Mouse (Mus musculus) bone marrow macrophage, adult 2 months (primary cell): ENCODE measurements around the gene Slc23a3. TPM values are rescaled to one million over a fixed set of nuclear protein-coding genes. Genes with fewer than 3 reads are reported as not detected.
A peak's percentile ranks its signal among the peaks of the same experiment; 100 is the strongest.

Experiments used
- H3K27ac ChIP-seq: 2 replicates; pipeline ENCODE4 v1.5.1; 2012; ENCODE audit warnings: low read depth, low read length; ENCODE audit not compliant: insufficient read depth
- H3K4me1 ChIP-seq: 2 replicates; pipeline ENCODE4 v1.6.1; 2012; ENCODE audit warnings: low read length; ENCODE audit not compliant: control insufficient read depth, insufficient read depth
- H3K4me3 ChIP-seq: 2 replicates; pipeline ENCODE4 v1.5.1; 2012; ENCODE audit warnings: mild to moderate bottlenecking, low read length, moderate library complexity; ENCODE audit not compliant: insufficient read depth
- CTCF ChIP-seq: IDR thresholded peaks from 2 replicates; pipeline ENCODE4 v1.5.1; 2012; ENCODE audit warnings: low read depth, mild to moderate bottlenecking, low read length, moderate library complexity
- POLR2A ChIP-seq: IDR thresholded peaks from 2 replicates; pipeline ENCODE4 v1.6.1; 2012; ENCODE audit warnings: mild to moderate bottlenecking, low read depth, low read length, borderline replicate concordance
- polyA plus RNA-seq: library from polyadenylated mRNA; stranded (reverse); fragments of >200 nt; gene quantifications from 2 replicates; pipeline ENCODE4 v1.2.4, GENCODE M21; 2012; ENCODE audit not compliant: missing spikeins, insufficient read depth, insufficient read length

Slc23a3 gene
- polyA plus RNA-seq, 1 experiment, result not detected

DNA sequence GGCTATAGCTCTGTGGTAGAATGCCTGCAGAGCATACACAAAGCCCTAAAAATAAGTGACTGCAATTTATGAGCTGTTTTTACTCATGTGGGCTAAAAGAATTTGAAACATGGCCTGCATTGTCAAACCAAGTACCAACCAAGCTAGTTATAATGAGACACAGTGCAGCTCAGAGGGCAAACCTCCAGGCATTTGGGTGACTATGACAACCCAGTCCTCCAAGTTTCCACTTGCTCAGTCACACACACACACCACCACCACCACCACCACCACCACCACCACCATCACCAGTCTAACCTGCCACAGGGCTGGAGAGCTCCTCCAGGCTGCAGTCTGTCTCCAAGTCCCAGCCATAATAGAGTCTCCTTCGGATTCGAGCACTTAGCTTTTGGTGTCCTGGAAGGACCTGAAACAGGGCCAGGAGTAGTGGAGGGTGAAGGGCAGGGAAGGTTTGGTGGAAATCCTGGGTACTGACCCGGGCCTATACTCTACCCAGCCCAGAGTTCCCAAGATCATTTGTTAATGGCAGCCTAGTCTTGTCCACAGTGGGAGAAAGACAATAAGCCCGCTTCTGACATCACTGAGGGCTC lies 7.0 kb upstream of the Slc23a3 start:
- Histone ChIP-seq H3K4me1 (peaks cover 22% of the 10 kb centered on the region), H3K27ac (peak overlapping the region; percentile 97), H3K4me3 (peak overlapping the region; percentile 99)
- TF ChIP-seq POLR2A (no peak), CTCF (no peak)

DNA sequence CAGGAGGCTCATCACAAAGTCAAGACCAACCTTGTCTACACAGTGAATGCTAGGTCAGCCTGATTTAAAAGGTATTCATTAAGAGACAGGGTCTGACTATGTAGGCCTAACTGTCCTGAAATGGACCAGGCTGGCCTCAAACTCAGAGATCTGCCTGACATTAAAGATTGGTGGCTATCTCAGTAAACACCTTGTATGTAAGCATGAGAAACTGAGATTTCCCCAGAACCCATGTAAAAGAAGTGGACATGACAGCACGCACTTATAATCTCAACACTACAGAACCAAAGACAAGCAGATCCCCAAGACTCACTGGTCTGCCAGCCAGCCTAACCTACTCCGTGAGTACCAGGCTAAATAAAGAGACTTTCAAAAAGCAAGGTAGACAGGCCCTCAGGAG lies 4.8 kb upstream of the Slc23a3 start:
- Histone ChIP-seq H3K4me3 (no peak overlapping the region), H3K4me1 (peaks cover 4% of the 10 kb centered on the region), H3K27ac (no peak overlapping the region)
- TF ChIP-seq POLR2A, result no peak
- TF ChIP-seq CTCF, result no peak

DNA sequence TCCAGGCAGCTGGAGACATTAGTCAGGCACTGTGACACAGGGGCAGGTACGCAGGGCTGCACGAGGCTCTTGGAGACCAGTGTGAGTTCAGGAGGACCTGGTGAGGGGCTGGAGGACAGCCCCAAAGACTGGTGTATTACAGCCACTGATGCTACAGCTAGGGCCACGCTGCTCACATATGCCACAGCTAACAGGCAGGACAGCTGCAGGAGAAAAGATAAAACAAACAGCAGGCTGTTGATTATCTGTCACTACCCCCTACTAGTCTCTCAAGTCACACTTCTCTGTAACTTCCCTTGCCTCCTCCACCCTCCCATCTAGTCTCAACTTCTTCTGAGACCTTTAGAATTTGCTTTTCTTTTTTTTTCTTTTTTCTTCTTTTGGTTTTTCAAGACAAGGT lies 3.0 kb upstream of the Slc23a3 start:
- Histone ChIP-seq H3K4me1 (peaks cover 4% of the 10 kb centered on the region), H3K27ac (no peak overlapping the region), H3K4me3 (no peak overlapping the region)
- TF ChIP-seq CTCF (no peak), POLR2A (no peak)

GRCm38 (mm10) chr1:75136293-75136692 lies 2.6 kb upstream of the Slc23a3 start:
- no peak for TF ChIP-seq POLR2A
- TF ChIP-seq CTCF, result no peak
- Histone ChIP-seq H3K4me3 (no peak overlapping the region), H3K27ac (no peak overlapping the region)

GRCm38 (mm10) chr1:75128641-75129040 lies 5.0 kb downstream of the Slc23a3 start:
- Histone ChIP-seq H3K27ac (no peak overlapping the region), H3K4me3 (no peak overlapping the region), H3K4me1 (peaks cover 16% of the 10 kb centered on the region)
- TF ChIP-seq CTCF, result no peak
- TF ChIP-seq POLR2A, result no peak

More at GRCm38 (mm10) chr1:75136293-75136692, 2.6 kb upstream of the Slc23a3 start:
- H3K4me1 ChIP-seq, result peaks cover 4% of the 10 kb centered on the region

GRCm38 (mm10) chr1:75125418-75125817 lies 8.3 kb downstream of the Slc23a3 start:
- H3K4me3 ChIP-seq, result peak overlapping the region; percentile 87
- H3K27ac ChIP-seq, result peak overlapping the region; percentile 98
- H3K4me1 ChIP-seq, result peaks cover 16% of the 10 kb centered on the region
- TF ChIP-seq CTCF (no peak), POLR2A (no peak)

- TF ChIP-seq CTCF, result peak; percentile 42; the same call in 1 of the 2 replicates
- TF ChIP-seq POLR2A, result no peak
- peaks cover 16% of the 10 kb centered on the region for H3K4me1 ChIP-seq
- H3K27ac ChIP-seq, result peak within 1 kb of the TSS; percentile 98
- peak within 1 kb of the TSS; percentile 87 for H3K4me3 ChIP-seq
These were observed 9.1 kb downstream of the Slc23a3 start, which contains the start of gene Nhej1 for GRCm38 (mm10) chr1:75124346-75125321. Gene Nhej1 (minus strand): TSS chr1:75125200.

- Histone ChIP-seq H3K4me3 (no peak overlapping the region), H3K4me1 (peaks cover 9% of the 10 kb centered on the region), H3K27ac (no peak overlapping the region)
- no peak for TF ChIP-seq CTCF
- TF ChIP-seq POLR2A, result no peak
These were observed 11.5 kb downstream of the Slc23a3 start for GRCm38 (mm10) chr1:75122211-75122610.

Other genes starting within 250 kb of the Slc23a3 start
- not detected in 2 replicates for gene Fev, start 248.5 kb downstream of the Slc23a3 start, polyA plus RNA-seq
- not detected in 2 replicates for gene Cryba2, start 240.7 kb downstream of the Slc23a3 start, polyA plus RNA-seq
- gene Cfap65, start 198.3 kb downstream of the Slc23a3 start, polyA plus RNA-seq, result not detected in 2 replicates
- 0.32 and 0.38 TPM in 2 replicates for gene Ihh, start 182.2 kb downstream of the Slc23a3 start, polyA plus RNA-seq
- 5.1 and 6.3 TPM in 2 replicates for gene Nhej1, start 8.7 kb downstream of the Slc23a3 start, polyA plus RNA-seq
- gene Cnppd1, start 8.8 kb upstream of the Slc23a3 start, polyA plus RNA-seq, result 92.2 and 101 TPM in 2 replicates
- gene Retreg2, start 8.9 kb upstream of the Slc23a3 start, polyA plus RNA-seq, result 107 and 113 TPM in 2 replicates
- gene Zfand2b, start 34.8 kb upstream of the Slc23a3 start, polyA plus RNA-seq, result 28.3 and 34.6 TPM in 2 replicates
- gene Abcb6, start 46.5 kb upstream of the Slc23a3 start, polyA plus RNA-seq, result 16.6 and 18.6 TPM in 2 replicates
- gene Ankzf1, start 58.3 kb upstream of the Slc23a3 start, polyA plus RNA-seq, result 19.6 and 29.7 TPM in 2 replicates
- 30.2 and 33.5 TPM in 2 replicates for gene Atg9a, start 58.3 kb upstream of the Slc23a3 start, polyA plus RNA-seq
- 27.1 and 28.0 TPM in 2 replicates for gene Glb1l, start 76.9 kb upstream of the Slc23a3 start, polyA plus RNA-seq
- 41.9 and 46.0 TPM in 2 replicates for gene Stk16, start 76.9 kb upstream of the Slc23a3 start, polyA plus RNA-seq
- gene Tuba4a, start 86.0 kb upstream of the Slc23a3 start, polyA plus RNA-seq, result 38.7 and 47.0 TPM in 2 replicates
- not detected in 2 replicates for gene A630095N17Rik, start 98.2 kb upstream of the Slc23a3 start, polyA plus RNA-seq
- 6.7 and 10.7 TPM in 2 replicates for gene Dnajb2, start 102.5 kb upstream of the Slc23a3 start, polyA plus RNA-seq
- 0.60 and 0.94 TPM in 2 replicates for gene Ptprn, start 130.6 kb upstream of the Slc23a3 start, polyA plus RNA-seq
- not detected in 2 replicates for gene Resp18, start 144.5 kb upstream of the Slc23a3 start, polyA plus RNA-seq
- gene Dnpep, start 184.1 kb upstream of the Slc23a3 start, polyA plus RNA-seq, result 39.3 and 43.3 TPM in 2 replicates
- 0.70 TPM in 1 of 2 replicates, not detected in the other for gene Des, start 226.4 kb upstream of the Slc23a3 start, polyA plus RNA-seq
- gene Speg, start 241.4 kb upstream of the Slc23a3 start, polyA plus RNA-seq, result 32.4 and 36.2 TPM in 2 replicates